Mouse (Mus musculus) MEL (cell line): ENCODE measurements around the gene Dyrk1a. TPM values are rescaled to one million over a fixed set of nuclear protein-coding genes. Genes with fewer than 3 reads are reported as not detected.

Source experiments
- DNase-seq: peaks from one replicate; pipeline ENCODE4 v3.0.0; 2011; ENCODE audit warnings: low read depth, low spot score
- H3K27ac ChIP-seq: 2 replicates; pipeline ENCODE4 v1.5.1; 2012; ENCODE audit warnings: low read depth, mild to moderate bottlenecking, control low read depth, low read length, moderate library complexity; ENCODE audit not compliant: control insufficient read depth
- H3K27me3 ChIP-seq, 2 experiments: fragments of 150-350 bp in 1 of 2; sonication (generic) in 1 of 2; 2 replicates each; pipeline ENCODE4 v1.6.1; 2012; ENCODE audit warnings: low read length in 2 of 2, mild to moderate bottlenecking in 2 of 2, improper control_type of control experiment in 1 of 2, moderate library complexity in 1 of 2; ENCODE audit not compliant: insufficient read depth in 2 of 2, control insufficient read depth in 1 of 2
- H3K36me3 ChIP-seq, 2 experiments: 2 replicates each; pipeline ENCODE4 v1.6.1; 2012 to 2014; ENCODE audit warnings: low read length in 2 of 2, improper control_type of control experiment in 1 of 2, inconsistent platforms in 1 of 2, mild to moderate bottlenecking in 1 of 2; ENCODE audit not compliant: insufficient read depth in 2 of 2, control insufficient read depth in 1 of 2
- H3K4me1 ChIP-seq, 2 experiments: fragments of 150-350 bp in 1 of 2; sonication (generic) in 1 of 2; 2 replicates each; pipeline ENCODE4 v1.6.1; 2012; ENCODE audit warnings: low read length in 2 of 2, improper control_type of control experiment in 1 of 2, mild to moderate bottlenecking in 1 of 2; ENCODE audit not compliant: insufficient read depth in 2 of 2, control insufficient read depth in 1 of 2
- H3K4me3 ChIP-seq, 2 experiments: fragments of 150-350 bp in 1 of 2; sonication (generic) in 1 of 2; 2 replicates each; pipeline ENCODE4 v1.5.1; 2012; ENCODE audit warnings: low read depth in 2 of 2, low read length in 2 of 2, mild to moderate bottlenecking in 2 of 2, moderate library complexity in 2 of 2, control low read depth in 1 of 2, improper control_type of control experiment in 1 of 2; ENCODE audit not compliant: control insufficient read depth in 1 of 2, insufficient read depth in 1 of 2
- H3K79me2 ChIP-seq: 2 replicates; pipeline ENCODE4 v1.6.1; 2012; ENCODE audit warnings: mild to moderate bottlenecking, low read length, moderate library complexity; ENCODE audit not compliant: control insufficient read depth, poor library complexity, insufficient read depth
- H3K9ac ChIP-seq: 2 replicates; pipeline ENCODE4 v1.6.1; 2012; ENCODE audit warnings: low read depth, mild to moderate bottlenecking, control low read depth, low read length, moderate library complexity; ENCODE audit not compliant: control insufficient read depth, poor library complexity, severe bottlenecking
- H3K9me3 ChIP-seq: fragments of 150-350 bp; sonication (generic); replicated peaks from 2 replicates; pipeline ENCODE4 v1.6.1; 2012; ENCODE audit warnings: mild to moderate bottlenecking, low read length, improper control_type of control experiment, moderate library complexity; ENCODE audit not compliant: insufficient read depth
- CHD1 ChIP-seq: IDR thresholded peaks from 2 replicates; pipeline ENCODE4 v1.6.1; 2012; ENCODE audit warnings: low read depth, mild to moderate bottlenecking, inconsistent platforms, low read length, improper control_type of control experiment
- EP300 ChIP-seq, 2 experiments: IDR thresholded peaks; 2 replicates each; pipeline ENCODE4 v1.6.1; 2011; ENCODE audit warnings: improper control_type of control experiment in 2 of 2, low read length in 2 of 2, low read depth in 1 of 2, mild to moderate bottlenecking in 1 of 2
- ETS1 ChIP-seq: IDR thresholded peaks from 2 replicates; pipeline ENCODE4 v1.6.1; 2012; ENCODE audit warnings: low read depth, mild to moderate bottlenecking, inconsistent platforms, low read length, improper control_type of control experiment, moderate library complexity
- MXI1 ChIP-seq: IDR thresholded peaks from 2 replicates; pipeline ENCODE4 v1.6.1; 2011; ENCODE audit warnings: mild to moderate bottlenecking, low read depth, low read length, improper control_type of control experiment
- NELFE ChIP-seq: IDR thresholded peaks from 2 replicates; pipeline ENCODE4 v1.6.1; 2011; ENCODE audit warnings: low read depth, low read length, improper control_type of control experiment
- POLR2A ChIP-seq, 2 experiments: IDR thresholded peaks; 2 replicates each; pipeline ENCODE4 v1.6.1; 2011 to 2012; ENCODE audit warnings: low read length in 2 of 2, mild to moderate bottlenecking in 2 of 2, control low read depth in 1 of 2, improper control_type of control experiment in 1 of 2, low read depth in 1 of 2, moderate library complexity in 1 of 2; ENCODE audit not compliant: control insufficient read depth in 1 of 2, insufficient read depth in 1 of 2, poor library complexity in 1 of 2
- RCOR1 ChIP-seq: IDR thresholded peaks from 2 replicates; pipeline ENCODE4 v1.6.1; 2012; ENCODE audit warnings: low read depth, mild to moderate bottlenecking, inconsistent platforms, low read length, improper control_type of control experiment
- SIN3A ChIP-seq: IDR thresholded peaks from 2 replicates; pipeline ENCODE4 v1.6.1; 2012; ENCODE audit warnings: low read length, improper control_type of control experiment, inconsistent platforms
- TAL1 ChIP-seq: IDR thresholded peaks from 2 replicates; pipeline ENCODE4 v1.6.1; 2012; ENCODE audit warnings: mild to moderate bottlenecking, inconsistent platforms, low read length, moderate library complexity, mixed read lengths
- TBP ChIP-seq: IDR thresholded peaks from 2 replicates; pipeline ENCODE4 v1.8.0; 2011; ENCODE audit warnings: low read depth, low read length, improper control_type of control experiment
- TCF12 ChIP-seq: IDR thresholded peaks from 2 replicates; pipeline ENCODE4 v1.6.1; 2014; ENCODE audit warnings: low read depth, mild to moderate bottlenecking, inconsistent platforms, low read length, improper control_type of control experiment, moderate library complexity
- UBTF ChIP-seq: IDR thresholded peaks from 2 replicates; pipeline ENCODE4 v1.6.1; 2012; ENCODE audit warnings: low read depth, mild to moderate bottlenecking, inconsistent platforms, low read length, improper control_type of control experiment, moderate library complexity, borderline replicate concordance; ENCODE audit not compliant: insufficient read depth
- polyA plus RNA-seq, 2 experiments: library from polyadenylated mRNA; stranded (reverse) in 1 of 2; unstranded in 1 of 2; fragments of >175 nt in 1 of 2; fragments of >200 nt in 1 of 2; gene quantifications; 2 replicates each; pipeline versions ENCODE4 v1.2.1 to v1.2.4; 2012; ENCODE audit warnings: low replicate concordance in 2 of 2, low read depth in 1 of 2; ENCODE audit not compliant: insufficient read length in 2 of 2, insufficient read depth in 1 of 2, missing spikeins in 1 of 2
- total RNA-seq: library from RNA; depleted of rRNA; stranded (reverse); fragments of 300-350 nt; gene quantifications from 2 replicates; pipeline ENCODE4 v1.2.3, GENCODE M21; 2012

Gene Dyrk1a
- total and polyA plus RNA-seq, 3 experiments = 22.6 to 126 (median 34.7) TPM

- Histone ChIP-seq H3K4me3 (peak overlapping the region; percentile 76 to 82), H3K4me1 (peaks cover 7 to 21% of the 10 kb centered on the region in 2 experiments; a peak in 2 of 4 replicates), H3K9me3 (no peaks in the 10 kb centered on the region), H3K27me3 (peaks cover 1 to 3% of the 10 kb centered on the region in 2 experiments; a peak in 1 of 4 replicates), H3K36me3 (peaks cover 0 to 34% of the 10 kb centered on the region in 2 experiments; a peak in 3 of 4 replicates), H3K27ac (peak overlapping the region; percentile 98), H3K9ac (peak overlapping the region; percentile 100), H3K79me2 (peaks cover 57% of the 10 kb centered on the region)
- peak; percentile 62 for DNase-seq
- TF ChIP-seq CHD1 (no peak), RCOR1 (no peak), EP300 (IDR thresholded peaks at IDR 0.05; ENCODE audit: low read depth in 1 of 2, low read length in 2 of 2) (no peak), UBTF (peak; percentile 70; the same call in 1 of the 2 replicates), POLR2A (IDR thresholded peaks at IDR 0.05; ENCODE audit: control insufficient read depth in 1 of 2, insufficient read depth in 1 of 2, low read depth in 1 of 2, low read length in 2 of 2, poor library complexity in 1 of 2) (peak; percentile 38 to 49; a peak in 2 of 4 replicates), NELFE (peak; percentile 50), TCF12 (peak; percentile 15; the same call in 1 of the 2 replicates), TAL1 (no peak), MXI1 (peak; percentile 36)
Measured at GRCm38 (mm10) chr16:94570361-94571041, 691 bp downstream of the Dyrk1a start.

- peak overlapping the region; percentile 100 for H3K9ac ChIP-seq
- H3K27me3 ChIP-seq = no peaks in the 10 kb centered on the region
- peak; percentile 66 for DNase-seq
- no peaks in the 10 kb centered on the region for H3K9me3 ChIP-seq
- H3K36me3 ChIP-seq = peaks cover 0 to 36% of the 10 kb centered on the region in 2 experiments; a peak in 3 of 4 replicates
- H3K79me2 ChIP-seq = peaks cover 66% of the 10 kb centered on the region
- H3K4me1 ChIP-seq = peaks cover 7 to 21% of the 10 kb centered on the region in 2 experiments; a peak in 2 of 4 replicates
- TF ChIP-seq CHD1 = peak; percentile 86; the same call in 1 of the 2 replicates
- TF ChIP-seq MXI1 = peak; percentile 7; the same call in 1 of the 2 replicates
- peak; percentile 33; the same call in 1 of the 2 replicates for TF ChIP-seq SIN3A
- no peak for TF ChIP-seq TBP
- TF ChIP-seq UBTF = 0 out of 2 replicates have a peak, but pooled peaks have one; percentile 15
- no peak for TF ChIP-seq ETS1
- TF ChIP-seq, all 39 proteins: peak for 4
- H3K4me3 ChIP-seq = peak overlapping the region; percentile 76 to 82
- peak overlapping the region; percentile 44 for H3K27ac ChIP-seq
Measured at GRCm38 (mm10) chr16:94571111-94571993, 1.5 kb downstream of the Dyrk1a start.
